Mouse (Mus musculus): ENCODE measurements at regions not wholly inside any gene's neighbourhood (a gene's known extent, or its start where the extent isn't known, plus 50 kb on each side); places are given as distances from the start of the nearest gene placed in this dataset.

DNA sequence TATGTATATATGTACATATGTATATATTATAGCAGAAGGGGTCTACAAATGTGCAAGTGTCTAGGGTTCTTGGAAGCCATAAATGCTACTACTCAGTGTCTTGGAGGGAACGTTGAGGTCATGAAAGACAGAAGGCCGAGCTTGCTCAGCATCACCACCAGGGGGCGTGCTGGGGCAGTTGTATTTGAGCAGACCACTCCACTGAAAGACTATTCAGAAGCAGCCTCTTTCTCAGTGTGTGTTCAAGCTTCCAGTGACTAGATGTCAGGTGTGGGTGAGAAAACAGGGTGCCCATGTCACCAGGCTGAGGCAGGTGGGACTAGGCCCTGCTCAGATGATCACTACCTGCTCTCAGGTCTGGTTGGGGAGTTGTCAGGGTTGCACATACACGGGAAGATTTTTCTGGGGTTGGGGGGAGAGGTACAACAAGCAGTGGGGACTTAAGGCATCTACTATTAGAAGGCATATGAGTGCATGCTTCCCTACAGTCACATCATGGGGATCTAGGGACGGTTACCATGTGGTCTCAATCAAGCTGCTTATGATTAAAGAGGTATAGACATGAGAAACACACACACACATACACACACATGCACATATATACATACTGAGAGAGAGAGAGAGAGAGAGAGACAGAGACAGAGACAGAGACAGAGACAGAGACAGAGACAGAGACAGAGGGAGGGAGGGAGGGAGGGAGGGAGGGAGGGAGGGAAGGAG lies 127.1 kb upstream of the Sash1 start:
- DNase-seq (ENCODE audit: low read depth), result peak; percentile 79

DNA sequence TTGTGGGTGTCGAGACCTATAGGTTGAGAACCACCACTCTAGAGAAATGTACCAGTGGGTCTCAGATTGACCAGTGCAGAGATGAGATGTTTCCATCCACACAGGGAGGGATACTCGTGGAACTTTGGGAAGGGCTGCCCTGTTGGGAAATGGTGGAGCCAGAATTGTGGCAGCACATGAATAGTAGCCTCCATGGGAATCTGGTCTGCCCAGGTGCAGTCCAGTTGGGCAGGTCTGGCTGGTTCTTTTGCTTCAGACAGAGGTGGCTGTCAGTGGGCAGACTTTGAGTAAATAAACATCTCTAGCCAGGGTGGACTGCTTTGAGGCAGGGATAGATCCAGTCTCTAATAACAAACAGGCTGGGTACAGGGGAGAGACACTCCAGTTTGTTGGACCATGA lies 126.0 kb upstream of the Sash1 start:
- TF ChIP-seq CTCF (IDR thresholded peaks at IDR 0.05; ENCODE audit: borderline replicate concordance, extremely low read depth, insufficient read depth, insufficient read length), result no peak
- TF ChIP-seq POLR2A (IDR thresholded peaks at IDR 0.05; ENCODE audit: borderline replicate concordance, extremely low read depth, insufficient read depth, insufficient read length, poor library complexity, severe bottlenecking), result no peak
- no peak for DNase-seq (ENCODE audit: low read depth)

More for the DNA sequence above, 127.1 kb upstream of the Sash1 start:
- TF ChIP-seq CTCF (IDR thresholded peaks at IDR 0.05; ENCODE audit: borderline replicate concordance, extremely low read depth, insufficient read depth, insufficient read length), result peak; percentile 90
- TF ChIP-seq POLR2A (IDR thresholded peaks at IDR 0.05; ENCODE audit: borderline replicate concordance, extremely low read depth, insufficient read depth, insufficient read length, poor library complexity, severe bottlenecking), result no peak

DNA sequence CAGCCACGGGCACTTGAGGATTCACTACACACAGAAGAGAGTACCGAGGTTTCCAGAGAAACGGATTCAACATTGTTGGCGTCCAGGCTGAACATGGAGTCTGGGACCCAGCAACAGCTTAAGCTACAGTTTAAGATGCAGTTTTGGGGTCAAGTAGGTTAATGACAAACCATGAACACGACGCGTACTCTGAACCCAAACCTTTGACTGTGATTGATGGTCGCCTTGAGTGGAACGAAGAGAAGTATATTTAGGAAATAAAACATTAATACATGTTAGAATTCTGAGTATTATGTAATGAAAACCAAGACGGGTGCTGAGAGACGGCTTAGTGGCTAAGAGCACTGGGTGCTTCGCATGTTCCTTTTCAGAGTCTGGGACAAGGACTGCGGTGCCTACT lies 124.3 kb upstream of the Sash1 start:
- DNase-seq (ENCODE audit: low read depth), result no peak
- TF ChIP-seq POLR2A (IDR thresholded peaks at IDR 0.05; ENCODE audit: borderline replicate concordance, extremely low read depth, insufficient read depth, insufficient read length, poor library complexity, severe bottlenecking), result no peak

DNA sequence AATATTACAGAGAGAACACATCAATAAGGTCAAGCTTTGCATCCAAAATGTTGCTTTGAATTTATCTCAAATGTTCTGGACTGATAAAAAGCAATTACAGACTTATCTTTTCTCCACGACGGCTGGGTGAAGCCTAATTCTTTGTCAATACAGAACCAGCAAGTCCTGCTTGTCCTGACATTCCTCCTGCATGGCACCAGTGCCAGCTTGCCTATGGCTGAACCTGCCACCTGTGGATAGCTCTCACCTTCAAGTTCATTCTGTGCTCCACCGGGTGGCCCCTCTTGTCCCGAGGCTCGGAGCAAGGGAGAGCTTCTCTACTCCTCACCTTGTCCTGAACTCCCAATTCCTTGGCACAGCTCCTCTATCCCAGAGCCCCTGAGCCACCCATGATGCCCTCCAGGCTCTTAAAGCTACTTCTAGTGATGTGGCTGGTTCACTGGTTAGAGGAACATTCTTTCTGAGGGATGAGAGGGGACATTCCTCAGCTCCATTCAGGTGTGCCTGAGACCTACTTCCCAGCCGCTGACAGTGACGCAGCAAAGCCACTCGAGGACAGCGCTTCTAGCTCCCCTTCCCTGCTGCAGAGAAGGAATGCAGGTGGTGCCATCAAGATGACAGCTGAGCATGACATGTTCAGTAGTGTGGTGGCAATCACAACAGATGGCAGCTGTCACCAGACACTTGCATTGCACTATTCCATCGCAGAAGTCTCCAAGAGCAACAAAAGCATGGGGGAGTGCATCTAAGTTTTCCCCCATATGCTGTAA lies 119.5 kb upstream of the Sash1 start:
- TF ChIP-seq POLR2A (IDR thresholded peaks at IDR 0.05; ENCODE audit: borderline replicate concordance, extremely low read depth, insufficient read depth, insufficient read length, poor library complexity, severe bottlenecking) (no peak), CTCF (IDR thresholded peaks at IDR 0.05; ENCODE audit: borderline replicate concordance, extremely low read depth, insufficient read depth, insufficient read length) (no peak)
- peak; percentile 65 for DNase-seq (ENCODE audit: low read depth)

DNA sequence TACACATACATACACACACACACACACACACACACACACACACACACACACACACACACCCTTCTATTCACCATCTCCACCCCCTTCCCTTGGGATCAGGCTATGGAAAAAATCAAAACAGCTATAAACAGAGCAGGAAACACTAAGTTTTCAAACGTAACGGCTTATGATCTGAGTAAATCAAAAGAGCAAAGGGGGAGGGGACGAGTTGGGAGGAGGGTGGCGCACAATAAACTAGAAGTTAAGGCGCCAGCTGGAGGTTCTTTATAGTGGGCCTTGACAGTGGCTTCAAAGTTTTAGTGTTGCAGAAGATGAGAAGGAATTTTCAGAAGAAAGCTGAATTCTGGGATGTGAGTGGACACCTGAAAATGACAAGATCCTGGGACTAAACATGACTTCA lies 116.4 kb upstream of the Sash1 start:
- no peak for TF ChIP-seq CTCF (IDR thresholded peaks at IDR 0.05; ENCODE audit: borderline replicate concordance, extremely low read depth, insufficient read depth, insufficient read length)
- no peak for TF ChIP-seq POLR2A (IDR thresholded peaks at IDR 0.05; ENCODE audit: borderline replicate concordance, extremely low read depth, insufficient read depth, insufficient read length, poor library complexity, severe bottlenecking)
- DNase-seq (ENCODE audit: low read depth), result peak; percentile 18

DNA sequence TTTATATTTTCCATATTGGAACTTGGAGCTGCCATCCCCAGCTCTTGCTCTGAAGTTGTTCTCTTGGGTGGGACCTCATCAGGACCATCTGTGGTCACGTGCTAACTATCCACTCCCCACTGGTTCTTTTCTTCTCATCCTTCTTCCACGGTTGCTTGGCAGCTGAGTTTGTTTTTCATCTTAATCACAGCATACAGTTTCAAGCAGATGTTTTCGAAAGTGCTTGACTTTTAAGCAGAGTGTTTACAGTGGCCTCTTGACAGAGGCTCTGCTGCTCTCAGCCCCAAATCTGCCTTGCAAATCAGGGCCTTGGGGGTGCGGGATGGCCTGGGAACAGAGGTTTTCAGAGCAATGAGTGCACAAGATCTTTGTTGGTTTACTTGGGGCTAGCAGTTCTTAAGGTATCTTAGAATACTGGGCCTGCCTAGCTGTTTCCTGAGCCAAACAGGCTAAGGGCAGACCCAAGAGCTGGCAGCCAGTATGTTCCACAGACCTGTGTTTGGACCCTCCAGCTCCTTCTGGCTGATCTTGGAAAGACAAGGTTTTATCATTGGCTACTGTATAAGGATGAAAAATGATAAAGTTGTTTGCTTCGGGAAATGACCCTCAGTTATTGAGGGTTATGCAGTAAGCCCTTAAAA lies 113.0 kb upstream of the Sash1 start:
- DNase-seq (ENCODE audit: low read depth), result peak; percentile 67
- TF ChIP-seq CTCF (IDR thresholded peaks at IDR 0.05; ENCODE audit: borderline replicate concordance, extremely low read depth, insufficient read depth, insufficient read length) (no peak), POLR2A (IDR thresholded peaks at IDR 0.05; ENCODE audit: borderline replicate concordance, extremely low read depth, insufficient read depth, insufficient read length, poor library complexity, severe bottlenecking) (no peak)

DNA sequence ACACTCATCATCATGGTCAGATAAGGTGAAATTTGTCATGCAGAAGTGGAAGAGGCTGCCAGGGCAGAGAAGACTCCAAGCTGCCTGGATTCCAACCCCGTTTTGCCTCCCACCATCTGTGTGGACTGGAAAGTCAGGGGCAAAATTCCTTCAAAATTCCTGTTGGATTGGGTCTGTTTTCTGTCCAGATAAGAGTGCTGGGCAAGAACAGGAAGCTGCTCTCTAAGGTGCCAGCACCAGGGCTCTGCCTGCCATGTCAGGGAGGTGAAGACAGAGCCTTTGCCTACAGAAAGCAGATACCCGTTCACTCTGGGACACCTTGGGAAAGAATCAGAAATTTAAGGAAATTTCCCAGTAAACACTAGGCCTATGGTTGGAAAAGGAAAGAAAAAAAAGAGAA lies 112.5 kb upstream of the Sash1 start:
- no peak for TF ChIP-seq POLR2A (IDR thresholded peaks at IDR 0.05; ENCODE audit: borderline replicate concordance, extremely low read depth, insufficient read depth, insufficient read length, poor library complexity, severe bottlenecking)
- no peak for TF ChIP-seq CTCF (IDR thresholded peaks at IDR 0.05; ENCODE audit: borderline replicate concordance, extremely low read depth, insufficient read depth, insufficient read length)
- DNase-seq (ENCODE audit: low read depth), result no peak

DNA sequence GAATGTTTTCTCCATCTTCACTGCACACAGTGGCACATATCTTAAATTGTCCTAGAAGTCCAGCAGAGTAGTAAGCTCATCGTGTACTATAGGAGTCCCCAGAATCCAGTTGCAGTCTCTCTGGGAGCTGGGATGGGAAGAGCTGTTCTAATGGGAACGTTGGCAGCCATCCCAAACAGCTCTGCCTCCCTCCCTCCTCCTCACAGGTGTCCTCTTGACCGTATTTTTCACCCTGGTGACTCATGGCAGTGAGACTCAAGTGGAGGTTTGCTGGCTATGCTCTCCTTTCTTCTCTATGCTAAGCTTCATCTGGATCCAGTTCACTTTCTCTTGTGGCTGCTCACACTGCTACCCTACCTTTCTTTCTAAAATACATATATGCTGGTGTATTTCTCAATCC lies 109.2 kb upstream of the Sash1 start:
- TF ChIP-seq CTCF (IDR thresholded peaks at IDR 0.05; ENCODE audit: borderline replicate concordance, extremely low read depth, insufficient read depth, insufficient read length) (no peak), POLR2A (IDR thresholded peaks at IDR 0.05; ENCODE audit: borderline replicate concordance, extremely low read depth, insufficient read depth, insufficient read length, poor library complexity, severe bottlenecking) (no peak)
- DNase-seq (ENCODE audit: low read depth), result no peak

DNA sequence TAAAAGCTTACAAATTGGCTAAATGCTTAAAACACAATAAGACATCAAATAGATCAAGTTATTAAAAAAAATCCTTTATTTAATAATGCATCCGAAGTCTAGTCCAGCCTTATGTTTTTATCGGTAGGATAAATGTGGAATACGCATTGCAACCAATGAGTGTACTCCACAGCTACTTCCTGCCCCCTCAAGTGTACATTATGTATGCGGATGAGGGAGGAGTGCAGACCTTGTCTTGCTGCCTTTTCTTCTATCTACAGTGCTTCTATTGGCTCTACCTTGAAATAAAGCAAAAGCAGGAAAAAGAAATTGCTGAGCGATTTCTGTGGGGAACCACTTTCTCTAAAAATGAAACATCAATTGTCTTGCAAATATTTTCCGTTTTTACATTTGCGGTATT lies 100.5 kb upstream of the Sash1 start:
- peak; percentile 52 for DNase-seq (ENCODE audit: low read depth)
- TF ChIP-seq CTCF (IDR thresholded peaks at IDR 0.05; ENCODE audit: borderline replicate concordance, extremely low read depth, insufficient read depth, insufficient read length), result no peak
- no peak for TF ChIP-seq POLR2A (IDR thresholded peaks at IDR 0.05; ENCODE audit: borderline replicate concordance, extremely low read depth, insufficient read depth, insufficient read length, poor library complexity, severe bottlenecking)

DNA sequence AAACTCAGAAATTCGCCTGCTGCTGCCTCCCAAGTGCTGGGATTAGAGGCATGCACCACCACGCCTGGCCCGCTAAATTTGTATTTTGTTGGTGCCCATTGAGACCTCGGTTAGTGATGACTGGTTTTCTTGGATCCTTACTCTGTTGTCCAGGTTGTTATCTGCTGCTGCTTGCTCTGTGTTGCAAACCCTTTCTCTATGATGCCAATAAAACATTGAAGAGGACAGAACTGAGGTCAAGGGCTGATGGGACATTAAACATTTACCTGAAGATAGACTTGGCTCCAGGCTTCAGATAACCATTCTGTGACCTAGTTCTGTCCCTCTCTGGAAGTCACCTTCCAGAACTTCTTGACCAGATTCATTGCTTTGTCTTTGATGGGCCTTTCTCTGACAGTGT lies 97.5 kb upstream of the Sash1 start:
- TF ChIP-seq POLR2A (IDR thresholded peaks at IDR 0.05; ENCODE audit: borderline replicate concordance, extremely low read depth, insufficient read depth, insufficient read length, poor library complexity, severe bottlenecking) (no peak), CTCF (IDR thresholded peaks at IDR 0.05; ENCODE audit: borderline replicate concordance, extremely low read depth, insufficient read depth, insufficient read length) (no peak)
- DNase-seq (ENCODE audit: low read depth), result no peak

DNA sequence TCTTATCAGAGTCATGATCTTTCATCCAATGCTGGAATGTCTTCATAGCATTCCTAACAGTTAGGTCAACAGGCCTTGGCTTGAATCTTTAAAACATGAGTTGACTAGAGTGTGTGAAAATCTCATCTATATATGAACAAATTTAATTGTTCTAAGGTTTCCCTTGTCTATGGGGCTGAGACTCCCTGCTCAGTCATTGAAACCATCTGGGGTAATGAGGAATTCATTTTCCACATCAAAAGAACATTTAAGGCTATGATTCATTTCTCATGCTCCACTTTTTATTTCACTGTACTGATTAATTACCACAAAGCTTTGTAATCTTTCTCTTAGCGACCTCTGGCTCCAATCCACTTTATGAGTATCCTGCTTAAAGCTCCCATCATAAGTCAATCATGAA lies 94.7 kb upstream of the Sash1 start:
- TF ChIP-seq POLR2A (IDR thresholded peaks at IDR 0.05; ENCODE audit: borderline replicate concordance, extremely low read depth, insufficient read depth, insufficient read length, poor library complexity, severe bottlenecking) (no peak), CTCF (IDR thresholded peaks at IDR 0.05; ENCODE audit: borderline replicate concordance, extremely low read depth, insufficient read depth, insufficient read length) (no peak)

More for the DNA sequence above, 94.7 kb upstream of the Sash1 start:
- DNase-seq (ENCODE audit: low read depth), result no peak

Data from brain, embryonic 14.5 days (tissue).